Mouse (Mus musculus) kidney, embryonic 16.5 days (tissue): ENCODE data around the gene Tdrd1. TPM values are rescaled to one million over a fixed set of nuclear protein-coding genes. Genes with fewer than 3 reads are reported as not detected.

Experiments used
- ATAC-seq: fragments of 200-750 bp; cut with Nextera tagmentation; 2 replicates; pipeline ENCODE4 v1.8.0; 2017; ENCODE audit warnings: moderate TSS enrichment; ENCODE audit not compliant: low FRiP score, low TSS enrichment
- H3K27ac ChIP-seq: fragments of 300-500 bp; sonication (generic); 2 replicates; pipeline ENCODE4 v1.5.1; 2014; ENCODE audit warnings: low read length
- H3K27me3 ChIP-seq: fragments of 300-500 bp; sonication (generic); 2 replicates; pipeline ENCODE4 v1.6.1; 2014; ENCODE audit warnings: low read length, control low read depth, mixed read lengths; ENCODE audit not compliant: insufficient read depth
- H3K36me3 ChIP-seq: fragments of 300-500 bp; sonication (generic); 2 replicates; pipeline ENCODE4 v1.6.1; 2014; ENCODE audit warnings: low read length, control low read depth, mixed read lengths; ENCODE audit not compliant: insufficient read depth
- H3K4me1 ChIP-seq: fragments of 300-500 bp; sonication (generic); 2 replicates; pipeline ENCODE4 v1.6.1; 2014; ENCODE audit warnings: low read length, control low read depth, mixed read lengths; ENCODE audit not compliant: insufficient read depth
- H3K4me2 ChIP-seq: fragments of 300-500 bp; sonication (generic); replicated peaks from 2 replicates; pipeline ENCODE4 v1.6.1; 2014; ENCODE audit warnings: low read depth, low read length
- H3K4me3 ChIP-seq: fragments of 300-500 bp; sonication (generic); 2 replicates; pipeline ENCODE4 v1.5.1; 2014; ENCODE audit warnings: mild to moderate bottlenecking, low read length
- H3K9ac ChIP-seq: fragments of 300-500 bp; sonication (generic); replicated peaks from 2 replicates; pipeline ENCODE4 v1.6.1; 2014; ENCODE audit warnings: low read length
- H3K9me3 ChIP-seq: fragments of 300-500 bp; sonication (generic); 2 replicates; pipeline ENCODE4 v1.6.1; 2016; ENCODE audit warnings: low read length, control low read depth
- WGBS: fragments of 180-500 bp; shearing (Covaris S2); extraction: QIAGEN DNeasy Blood & Tissue Kit; methylation state at CpG from one replicate; pipeline ENCODE4 v1.1.7; 2014; 5-methylcytosine and 5-hydroxymethylcytosine counted together
- polyA plus RNA-seq: library from polyadenylated mRNA; unstranded; fragments of >200 nt; fragmentation: Nextera tagmentation; extraction: Ambion mirVana; gene quantifications from 2 replicates; pipeline ENCODE4 v1.2.1, GENCODE M21; 2015

Gene Tdrd1
- polyA plus RNA-seq, 1 experiment from 2014 or later = 1.00 TPM

GRCm38 (mm10) chr19:56802352-56802746, 23.7 kb upstream of the Tdrd1 start:
- WGBS = 83% methylated on average over 3 of the region's 3 CpGs
- H3K27ac ChIP-seq = no peak overlapping the region
- H3K9me3 ChIP-seq = no peaks in the 10 kb centered on the region
- no peak overlapping the region for H3K9ac ChIP-seq
- H3K4me3 ChIP-seq = no peak overlapping the region
- H3K4me2 ChIP-seq = no peak overlapping the region
- no peaks in the 10 kb centered on the region for H3K27me3 ChIP-seq
- no peaks in the 10 kb centered on the region for H3K4me1 ChIP-seq
- no peak for ATAC-seq
- peaks cover 65% of the 10 kb centered on the region for H3K36me3 ChIP-seq

- Histone ChIP-seq H3K27ac (no peak overlapping the region), H3K9ac (no peak overlapping the region), H3K4me3 (no peak overlapping the region), H3K27me3 (no peaks in the 10 kb centered on the region), H3K4me2 (no peak overlapping the region), H3K9me3 (no peaks in the 10 kb centered on the region), H3K4me1 (peaks cover 6% of the 10 kb centered on the region; the same call in 1 of the 2 replicates), H3K36me3 (peaks cover 58% of the 10 kb centered on the region)
- 70% methylated on average over 2 of the region's 2 CpGs for WGBS
- ATAC-seq = no peak
Measured at GRCm38 (mm10) chr19:56805366-56805765, 20.6 kb upstream of the Tdrd1 start.

DNA sequence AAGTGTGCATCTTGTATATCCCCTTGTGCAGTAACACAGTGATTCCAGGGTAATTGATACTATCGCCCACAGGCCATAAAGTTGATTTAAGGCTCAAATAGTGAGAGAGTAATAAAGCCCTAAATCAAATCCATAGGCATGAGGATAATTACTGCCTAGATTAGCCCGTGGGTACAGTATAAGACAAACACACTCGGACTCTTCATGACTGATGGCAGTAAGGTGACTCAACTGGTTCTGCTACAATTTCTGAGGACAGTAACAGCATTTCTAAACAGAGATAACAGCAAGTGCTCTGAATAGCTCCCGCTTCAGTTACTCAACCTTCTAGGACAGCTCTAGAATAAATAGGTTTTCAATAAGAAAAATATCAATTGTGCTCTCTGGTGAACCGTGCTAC, 18.9 kb upstream of the Tdrd1 start:
- peaks cover 42% of the 10 kb centered on the region for H3K36me3 ChIP-seq
- no peak overlapping the region for H3K9ac ChIP-seq
- H3K27ac ChIP-seq = no peak overlapping the region
- peaks cover 16% of the 10 kb centered on the region; the same call in 1 of the 2 replicates for H3K4me1 ChIP-seq
- no peak overlapping the region for H3K4me2 ChIP-seq
- no peak overlapping the region for H3K4me3 ChIP-seq
- no peaks in the 10 kb centered on the region for H3K9me3 ChIP-seq
- ATAC-seq = no peak
- 50% methylated on average over 5 of the region's 5 CpGs for WGBS
- no peaks in the 10 kb centered on the region for H3K27me3 ChIP-seq

GRCm38 (mm10) chr19:56808771-56809170, 17.2 kb upstream of the Tdrd1 start:
- no peak for ATAC-seq
- H3K27me3 ChIP-seq = no peaks in the 10 kb centered on the region
- no peak overlapping the region for H3K27ac ChIP-seq
- no peak overlapping the region for H3K4me3 ChIP-seq
- WGBS = 63% methylated on average over 5 of the region's 5 CpGs
- H3K9ac ChIP-seq = no peak overlapping the region
- no peak overlapping the region for H3K4me2 ChIP-seq
- H3K9me3 ChIP-seq = no peaks in the 10 kb centered on the region
- peaks cover 42% of the 10 kb centered on the region for H3K36me3 ChIP-seq
- peaks cover 16% of the 10 kb centered on the region; the same call in 1 of the 2 replicates for H3K4me1 ChIP-seq

GRCm38 (mm10) chr19:56810641-56811146, 15.3 kb upstream of the Tdrd1 start:
- H3K4me2 ChIP-seq = no peak overlapping the region
- H3K36me3 ChIP-seq = peaks cover 31% of the 10 kb centered on the region
- no peak overlapping the region for H3K4me3 ChIP-seq

GRCm38 (mm10) chr19:56811590-56811989, 14.4 kb upstream of the Tdrd1 start:
- Histone ChIP-seq H3K9ac (no peak overlapping the region), H3K27me3 (no peaks in the 10 kb centered on the region), H3K4me2 (no peak overlapping the region), H3K9me3 (no peaks in the 10 kb centered on the region), H3K4me1 (peaks cover 24% of the 10 kb centered on the region; the same call in 1 of the 2 replicates), H3K36me3 (peaks cover 27% of the 10 kb centered on the region), H3K4me3 (no peak overlapping the region), H3K27ac (no peak overlapping the region)
- no peak for ATAC-seq
- WGBS = 38% methylated on average over 9 of the region's 9 CpGs

More at GRCm38 (mm10) chr19:56810641-56811146, 15.3 kb upstream of the Tdrd1 start:
- no peak overlapping the region for H3K9ac ChIP-seq
- ATAC-seq = no peak
- H3K9me3 ChIP-seq = no peaks in the 10 kb centered on the region
- H3K27ac ChIP-seq = no peak overlapping the region
- peaks cover 16% of the 10 kb centered on the region; the same call in 1 of the 2 replicates for H3K4me1 ChIP-seq
- H3K27me3 ChIP-seq = no peaks in the 10 kb centered on the region

DNA sequence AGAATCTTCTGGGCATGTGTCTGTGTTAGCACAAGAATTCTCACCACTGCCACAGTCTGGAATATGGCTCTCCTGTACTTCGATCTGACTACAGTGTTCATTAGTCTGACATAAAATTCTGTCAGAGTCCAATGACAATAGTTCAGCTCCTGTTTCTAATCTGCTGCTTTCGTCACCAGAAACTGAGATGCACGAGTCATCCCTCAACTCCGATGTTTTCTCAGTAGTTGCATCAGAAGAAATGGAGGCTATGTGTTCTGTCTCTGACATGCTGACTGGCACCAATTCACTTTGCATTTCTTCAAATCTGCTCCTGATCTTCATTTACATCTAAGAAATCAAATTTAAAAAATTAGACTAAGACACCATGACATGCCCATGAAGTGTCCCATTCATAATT, 12.6 kb upstream of the Tdrd1 start:
- Histone ChIP-seq H3K4me1 (peaks cover 40% of the 10 kb centered on the region), H3K36me3 (peaks cover 15% of the 10 kb centered on the region; the same call in 1 of the 2 replicates), H3K9me3 (no peaks in the 10 kb centered on the region), H3K4me2 (no peak overlapping the region), H3K4me3 (no peak overlapping the region), H3K9ac (no peak overlapping the region), H3K27me3 (no peaks in the 10 kb centered on the region), H3K27ac (no peak overlapping the region)
- no peak for ATAC-seq
- WGBS = 88% methylated on average over 4 of the region's 4 CpGs

GRCm38 (mm10) chr19:56817851-56818526, 8.0 kb upstream of the Tdrd1 start:
- no peaks in the 10 kb centered on the region for H3K9me3 ChIP-seq
- H3K27ac ChIP-seq = peak overlapping the region; percentile 56
- no peak overlapping the region for H3K4me3 ChIP-seq
- H3K36me3 ChIP-seq = peaks cover under 1% of the 10 kb centered on the region; the same call in 1 of the 2 replicates
- peaks cover 49% of the 10 kb centered on the region for H3K4me1 ChIP-seq
- 44% methylated on average over 14 of the region's 14 CpGs for WGBS
- no peaks in the 10 kb centered on the region for H3K27me3 ChIP-seq
- no peak for ATAC-seq
- H3K4me2 ChIP-seq = peak overlapping the region; percentile 14; the same call in 1 of the 2 replicates
- H3K9ac ChIP-seq = no peak overlapping the region

DNA sequence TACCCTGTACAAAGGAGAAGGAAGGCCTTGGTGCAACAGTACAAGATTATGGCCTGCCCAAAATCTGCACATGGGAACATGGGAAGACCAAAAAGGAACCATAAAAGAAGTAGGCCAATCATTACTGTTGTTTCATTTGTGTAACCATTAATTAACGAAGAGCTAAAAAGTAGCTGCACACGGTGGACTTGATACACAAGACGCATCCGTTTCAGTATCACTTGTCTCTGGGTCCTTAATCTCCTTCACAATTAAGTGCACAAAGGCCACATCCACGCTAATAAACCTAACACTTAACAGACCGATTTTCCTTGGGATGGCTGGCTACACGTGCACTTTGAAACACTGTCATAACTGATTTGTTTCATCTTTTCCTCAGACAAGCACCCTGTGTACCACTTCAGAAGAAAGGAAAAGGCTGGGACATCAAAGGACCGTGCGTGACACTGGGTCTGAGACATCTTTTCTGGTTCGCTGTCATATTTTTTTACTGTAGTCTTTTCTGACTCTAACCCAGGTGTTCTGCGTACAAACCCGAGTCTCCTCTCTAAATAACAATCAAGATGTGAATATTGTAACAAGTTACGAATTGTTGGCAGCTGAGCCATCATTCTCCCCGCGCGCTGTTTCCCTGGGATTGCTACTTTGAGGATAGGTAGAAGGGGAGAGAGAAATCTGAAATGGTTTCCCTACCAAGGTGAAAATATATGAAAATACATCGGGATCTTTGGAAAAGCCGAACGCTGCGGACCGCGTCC, 4.8 kb upstream of the Tdrd1 start:
- peak overlapping the region; percentile 91 for H3K4me3 ChIP-seq
- peak overlapping the region; percentile 91 for H3K9ac ChIP-seq
- H3K36me3 ChIP-seq = no peaks in the 10 kb centered on the region
- 3% methylated on average over 22 of the region's 22 CpGs for WGBS
- peak overlapping the region; percentile 79 for H3K4me2 ChIP-seq
- no peaks in the 10 kb centered on the region for H3K9me3 ChIP-seq
- peak overlapping the region; percentile 73 for H3K27ac ChIP-seq
- no peak for ATAC-seq
- H3K27me3 ChIP-seq = no peaks in the 10 kb centered on the region
- peaks cover 44% of the 10 kb centered on the region for H3K4me1 ChIP-seq
